8 mouse cellular contexts compared by ENCODE assay signal in genomic region chr17:6655567-6656281, GRCm38 (mm10). TPM values are rescaled to one million over a fixed set of nuclear protein-coding genes. Genes with fewer than 3 reads are reported as not detected.
A peak's percentile ranks its signal among the peaks of the same experiment; 100 is the strongest.
DNase-seq lines count a peak whose midpoint lies in the region; ATAC-seq lines count a peak whose summit lies in the region.
"Not testable (repeated sequence)": the region's sequence is repeated elsewhere in the genome, so short reads cannot be mapped to it uniquely, and the experiment has no call there.

Gene Dynlt1f, minus strand, starts transcription at chr17:6655900.

- peak within 1 kb of the TSS; percentile 90 for H3K27ac ChIP-seq in hindbrain, embryonic 13.5 days
- peak within 1 kb of the TSS; percentile 82 for H3K27ac ChIP-seq in lung, embryonic 16.5 days (ENCODE audit: low read length)

- H3K9ac ChIP-seq in hindbrain, embryonic 13.5 days: peak within 1 kb of the TSS; percentile 70
- peak within 1 kb of the TSS; percentile 70 for H3K9ac ChIP-seq in lung, embryonic 16.5 days (ENCODE audit: low read length)

- H3K4me1 ChIP-seq in hindbrain, embryonic 13.5 days (replicated peaks); lung, embryonic 16.5 days (replicated peaks; ENCODE audit: control insufficient read depth, insufficient read depth, low read length): not testable (repeated sequence)

- WGBS in hindbrain, embryonic 13.5 days: 3% methylated on average over 24 of the region's 33 CpGs
- 5% methylated on average over 19 of the region's 33 CpGs for WGBS in lung, embryonic 16.5 days

- not testable (repeated sequence) for H3K9me3 ChIP-seq in hindbrain, embryonic 13.5 days; lung, embryonic 16.5 days (ENCODE audit: control insufficient read depth, low read length)

- peak within 1 kb of the TSS; percentile 47 for H3K4me2 ChIP-seq in hindbrain, embryonic 13.5 days
- peak within 1 kb of the TSS; percentile 54 for H3K4me2 ChIP-seq in lung, embryonic 16.5 days (ENCODE audit: low read depth, low read length)

- not testable (repeated sequence) for H3K36me3 ChIP-seq in hindbrain, embryonic 13.5 days; lung, embryonic 16.5 days (ENCODE audit: control insufficient read depth, insufficient read depth, low read length)

- ATAC-seq in hindbrain, embryonic 13.5 days (ENCODE audit: low FRiP score): peak; percentile 94
- peak; percentile 99 for ATAC-seq in lung, embryonic 16.5 days (ENCODE audit: low read depth)
- peak; percentile 96 for ATAC-seq in neutrophil, adult 5-6 weeks (ENCODE audit: extremely low read depth, insufficient number of reproducible peaks, low FRiP score, poor library complexity, severe bottlenecking)

- peak; percentile 64 for DNase-seq in Muller cell, postnatal 12 days (ENCODE audit: inconsistent ontology term)
- peak; percentile 66 to 76 for DNase-seq in cerebellum, postnatal 14 days
- peak; percentile 80 for DNase-seq in gastrocnemius, adult 18-20 months (ENCODE audit: low spot score)
- peak; percentile 64 to 72 for DNase-seq in layer of hippocampus, postnatal 10 days (ENCODE audit: low spot score in 2 of 2)
- DNase-seq in thymus, postnatal 0 days (ENCODE audit: low spot score): peak; percentile 65

- not testable (repeated sequence) for H3K27me3 ChIP-seq in hindbrain, embryonic 13.5 days; lung, embryonic 16.5 days (ENCODE audit: control insufficient read depth, insufficient read depth, low read depth, low read length)

- peak within 1 kb of the TSS; percentile 44 for H3K4me3 ChIP-seq in hindbrain, embryonic 13.5 days
- peak within 1 kb of the TSS; percentile 60 for H3K4me3 ChIP-seq in lung, embryonic 16.5 days (ENCODE audit: low read length)

RNA-seq across cellular contexts. Expression of gene Dynlt1f, which starts in this region (rescaled TPM):
- total RNA-seq in gastrocnemius, adult 18-20 months (2021): 10 to 100 TPM; 41.3 to 45.1 TPM
- polyA plus RNA-seq in hindbrain, embryonic 13.5 days (2015; fragmentation: Nextera tagmentation; extraction: Ambion mirVana): 338 and 340 TPM in 2 replicates
- total RNA-seq in layer of hippocampus, postnatal 10 days (2021): 100 to 1,000 TPM; 140 to 167 TPM
- 258 and 269 TPM in 2 replicates for polyA plus RNA-seq in lung, embryonic 16.5 days (2015; fragmentation: Nextera tagmentation; extraction: Ambion mirVana)
- 122 and 128 TPM in 2 replicates for total RNA-seq in neutrophil, adult 5-6 weeks (2017)
- 304 and 317 TPM in 2 replicates for polyA plus RNA-seq in thymus, postnatal 0 days (2015; fragmentation: Nextera tagmentation; extraction: Ambion mirVana)

Comparison
In these comparisons a context has a peak if more than half of its experiments do, and no peak if none do; other contexts are left out.
1. Peak in every context shown above with its lines: DNase-seq, ATAC-seq, H3K4me3 ChIP-seq and H3K27ac ChIP-seq.